Mouse (Mus musculus) erythroblast, embryonic 14.5 days (primary cell): ENCODE measurements around the gene Pcsk5.

ENCODE experiments used
- GATA1 ChIP-seq: IDR thresholded peaks from 2 replicates; pipeline ENCODE4 v1.6.1; 2012; ENCODE audit warnings: low read length, inconsistent platforms, mixed read lengths
- TAL1 ChIP-seq: IDR thresholded peaks from 3 replicates; pipeline ENCODE4 v1.6.1; 2012; ENCODE audit warnings: low read length, inconsistent platforms, mixed read lengths

- TF ChIP-seq GATA1 (no peak), TAL1 (no peak)
Observed at GRCm38 (mm10) chr19:17403175-17403574, 434.3 kb downstream of the Pcsk5 start.
